Mouse (Mus musculus) neural tube, embryonic 14.5 days (tissue): Measurements from ENCODE around the gene Rras. TPM values are rescaled to one million over a fixed set of nuclear protein-coding genes. Genes with fewer than 3 reads are reported as not detected.

ENCODE experiments used
- ATAC-seq: fragments of 200-750 bp; cut with Nextera tagmentation; 2 replicates; pipeline ENCODE4 v1.8.0; 2017; ENCODE audit warnings: low read depth, mild to moderate bottlenecking, moderate TSS enrichment, moderate library complexity
- H3K27ac ChIP-seq: fragments of 300-500 bp; sonication (generic); 2 replicates; pipeline ENCODE4 v1.5.1; 2014; ENCODE audit warnings: low read depth, mild to moderate bottlenecking, control low read depth, low read length, moderate library complexity, mixed read lengths
- H3K27me3 ChIP-seq: fragments of 300-500 bp; sonication (generic); 2 replicates; pipeline ENCODE4 v1.6.1; 2014; ENCODE audit warnings: low read length; ENCODE audit not compliant: control insufficient read depth, insufficient read depth
- H3K36me3 ChIP-seq: fragments of 300-500 bp; sonication (generic); 2 replicates; pipeline ENCODE4 v1.6.1; 2014; ENCODE audit warnings: low read length, mixed read lengths; ENCODE audit not compliant: control insufficient read depth, insufficient read depth
- H3K4me1 ChIP-seq: fragments of 300-500 bp; sonication (generic); 2 replicates; pipeline ENCODE4 v1.6.1; 2014; ENCODE audit warnings: low read length; ENCODE audit not compliant: control insufficient read depth, insufficient read depth
- H3K4me2 ChIP-seq: fragments of 300-500 bp; sonication (generic); 2 replicates; pipeline ENCODE4 v1.6.1; 2014; ENCODE audit warnings: mild to moderate bottlenecking, low read depth, low read length, control low read depth
- H3K4me3 ChIP-seq: fragments of 300-500 bp; sonication (generic); 2 replicates; pipeline ENCODE4 v1.5.1; 2014; ENCODE audit warnings: low read depth, low read length, control low read depth, mixed read lengths
- H3K9ac ChIP-seq: fragments of 300-500 bp; sonication (generic); replicated peaks from 2 replicates; pipeline ENCODE4 v1.6.1; 2014; ENCODE audit warnings: low read depth, mild to moderate bottlenecking, control low read depth, low read length, mixed read lengths
- H3K9me3 ChIP-seq: fragments of 300-500 bp; sonication (generic); 2 replicates; pipeline ENCODE4 v1.6.1; 2016; ENCODE audit warnings: low read length; ENCODE audit not compliant: control insufficient read depth
- WGBS: fragments of 180-500 bp; shearing (Covaris S2); extraction: QIAGEN DNeasy Blood & Tissue Kit; methylation state at CpG from one replicate; pipeline ENCODE4 v1.1.7; 2014; 5-methylcytosine and 5-hydroxymethylcytosine counted together
- polyA plus RNA-seq: library from polyadenylated mRNA; unstranded; fragments of >200 nt; fragmentation: Nextera tagmentation; extraction: Ambion mirVana; gene quantifications from 2 replicates; pipeline ENCODE4 v1.2.1, GENCODE M21; 2014

Rras gene
- polyA plus RNA-seq, 1 experiment from 2014 or later, result 9.0 TPM

- Histone ChIP-seq H3K4me3 (no peak overlapping the region), H3K27ac (no peak overlapping the region), H3K9ac (no peak overlapping the region), H3K36me3 (peaks cover 82% of the 10 kb centered on the region), H3K27me3 (no peaks in the 10 kb centered on the region), H3K4me2 (no peak overlapping the region), H3K9me3 (no peaks in the 10 kb centered on the region), H3K4me1 (no peaks in the 10 kb centered on the region; the same call in 1 of the 2 replicates)
- WGBS, result 95% methylated on average over 8 of the region's 8 CpGs
- no peak for ATAC-seq
Measured at GRCm38 (mm10) chr7:45030857-45031256, 13.1 kb downstream of the Rras start.

GRCm38 (mm10) chr7:45033722-45034359, 16.1 kb downstream of the Rras start:
- no peak for ATAC-seq
- 95% methylated on average over 19 of the region's 19 CpGs for WGBS
- H3K9me3 ChIP-seq, result no peaks in the 10 kb centered on the region
- no peak overlapping the region for H3K4me2 ChIP-seq
- no peak overlapping the region for H3K27ac ChIP-seq
- H3K27me3 ChIP-seq, result no peaks in the 10 kb centered on the region
- H3K4me3 ChIP-seq, result no peak overlapping the region
- H3K9ac ChIP-seq, result no peak overlapping the region
- no peaks in the 10 kb centered on the region for H3K4me1 ChIP-seq
- H3K36me3 ChIP-seq, result peaks cover 73% of the 10 kb centered on the region

- no peaks in the 10 kb centered on the region for H3K27me3 ChIP-seq
- no peaks in the 10 kb centered on the region for H3K4me1 ChIP-seq
- peaks cover 74% of the 10 kb centered on the region for H3K36me3 ChIP-seq
- ATAC-seq, result no peak
- no peak overlapping the region for H3K4me2 ChIP-seq
- no peak overlapping the region for H3K27ac ChIP-seq
- no peaks in the 10 kb centered on the region for H3K9me3 ChIP-seq
- no peak overlapping the region for H3K9ac ChIP-seq
- 96% methylated on average over 3 of the region's 3 CpGs for WGBS
- no peak overlapping the region for H3K4me3 ChIP-seq
Measured at GRCm38 (mm10) chr7:45035631-45036030, 17.9 kb downstream of the Rras start.

- WGBS, result 92% methylated on average over 11 of the region's 11 CpGs
- H3K4me3 ChIP-seq, result no peak overlapping the region
- H3K9me3 ChIP-seq, result no peaks in the 10 kb centered on the region
- H3K36me3 ChIP-seq, result peaks cover 75% of the 10 kb centered on the region
- no peaks in the 10 kb centered on the region for H3K27me3 ChIP-seq
- H3K4me2 ChIP-seq, result no peak overlapping the region
- no peak for ATAC-seq
- no peaks in the 10 kb centered on the region for H3K4me1 ChIP-seq
- H3K27ac ChIP-seq, result no peak overlapping the region
- H3K9ac ChIP-seq, result no peak overlapping the region
Measured at GRCm38 (mm10) chr7:45036702-45037101, 18.9 kb downstream of the Rras start.

- no peak overlapping the region for H3K4me3 ChIP-seq
- H3K36me3 ChIP-seq, result peaks cover 75% of the 10 kb centered on the region
- H3K27ac ChIP-seq, result no peak overlapping the region
- H3K9ac ChIP-seq, result no peak overlapping the region
- no peak for ATAC-seq
- no peaks in the 10 kb centered on the region for H3K27me3 ChIP-seq
- H3K4me1 ChIP-seq, result no peaks in the 10 kb centered on the region
- WGBS, result 72% methylated on average over 7 of the region's 7 CpGs
- no peaks in the 10 kb centered on the region for H3K9me3 ChIP-seq
- no peak overlapping the region for H3K4me2 ChIP-seq
Measured at GRCm38 (mm10) chr7:45037720-45038361, 20.1 kb downstream of the Rras start.

- H3K4me2 ChIP-seq, result no peak overlapping the region
- no peaks in the 10 kb centered on the region for H3K4me1 ChIP-seq
- no peak overlapping the region for H3K9ac ChIP-seq
- no peak for ATAC-seq
- H3K27ac ChIP-seq, result no peak overlapping the region
- peaks cover 76% of the 10 kb centered on the region for H3K36me3 ChIP-seq
- 98% methylated on average over 9 of the region's 9 CpGs for WGBS
- no peaks in the 10 kb centered on the region for H3K27me3 ChIP-seq
- no peaks in the 10 kb centered on the region for H3K9me3 ChIP-seq
- H3K4me3 ChIP-seq, result no peak overlapping the region
Measured at GRCm38 (mm10) chr7:45038411-45038810, 20.6 kb downstream of the Rras start.

- no peak overlapping the region for H3K4me2 ChIP-seq
- H3K9me3 ChIP-seq, result no peaks in the 10 kb centered on the region
- no peak overlapping the region for H3K4me3 ChIP-seq
Measured at GRCm38 (mm10) chr7:45040851-45041250, 23.1 kb downstream of the Rras start.

GRCm38 (mm10) chr7:45043307-45043706, 25.5 kb downstream of the Rras start:
- no peaks in the 10 kb centered on the region for H3K9me3 ChIP-seq
- no peak overlapping the region for H3K4me2 ChIP-seq
- no peaks in the 10 kb centered on the region for H3K27me3 ChIP-seq
- peaks cover 88% of the 10 kb centered on the region for H3K36me3 ChIP-seq
- no peak overlapping the region for H3K9ac ChIP-seq
- H3K27ac ChIP-seq, result no peak overlapping the region
- 95% methylated on average over 14 of the region's 14 CpGs for WGBS
- no peak for ATAC-seq
- H3K4me1 ChIP-seq, result no peaks in the 10 kb centered on the region
- no peak overlapping the region for H3K4me3 ChIP-seq

More at GRCm38 (mm10) chr7:45040851-45041250, 23.1 kb downstream of the Rras start:
- H3K9ac ChIP-seq, result no peak overlapping the region
- H3K27me3 ChIP-seq, result no peaks in the 10 kb centered on the region
- H3K27ac ChIP-seq, result no peak overlapping the region
- ATAC-seq, result no peak
- H3K36me3 ChIP-seq, result peaks cover 69% of the 10 kb centered on the region
- 89% methylated on average over 9 of the region's 9 CpGs for WGBS
- no peaks in the 10 kb centered on the region for H3K4me1 ChIP-seq

GRCm38 (mm10) chr7:45045741-45046140, 28.0 kb downstream of the Rras start:
- H3K27me3 ChIP-seq, result no peaks in the 10 kb centered on the region
- 95% methylated on average over 22 of the region's 22 CpGs for WGBS

More at GRCm38 (mm10) chr7:45045741-45046140, 28.0 kb downstream of the Rras start:
- Histone ChIP-seq H3K9ac (no peak overlapping the region), H3K27ac (no peak overlapping the region), H3K36me3 (peaks cover 88% of the 10 kb centered on the region), H3K4me1 (peaks cover 1% of the 10 kb centered on the region; the same call in 1 of the 2 replicates), H3K4me2 (no peak overlapping the region), H3K4me3 (no peak overlapping the region), H3K9me3 (no peaks in the 10 kb centered on the region)
- ATAC-seq, result no peak
